Mouse (Mus musculus) lung, postnatal 0 days (tissue): ENCODE data around the gene Polr3gl.

Experiments used
- CTCF ChIP-seq: IDR thresholded peaks from 2 replicates; pipeline ENCODE4 v1.5.1; 2016; ENCODE audit warnings: antibody characterized with exemption, mild to moderate bottlenecking
- EP300 ChIP-seq: IDR thresholded peaks from 2 replicates; pipeline ENCODE4 v1.6.1; 2016; ENCODE audit warnings: antibody characterized with exemption, mild to moderate bottlenecking, control low read depth

DNA sequence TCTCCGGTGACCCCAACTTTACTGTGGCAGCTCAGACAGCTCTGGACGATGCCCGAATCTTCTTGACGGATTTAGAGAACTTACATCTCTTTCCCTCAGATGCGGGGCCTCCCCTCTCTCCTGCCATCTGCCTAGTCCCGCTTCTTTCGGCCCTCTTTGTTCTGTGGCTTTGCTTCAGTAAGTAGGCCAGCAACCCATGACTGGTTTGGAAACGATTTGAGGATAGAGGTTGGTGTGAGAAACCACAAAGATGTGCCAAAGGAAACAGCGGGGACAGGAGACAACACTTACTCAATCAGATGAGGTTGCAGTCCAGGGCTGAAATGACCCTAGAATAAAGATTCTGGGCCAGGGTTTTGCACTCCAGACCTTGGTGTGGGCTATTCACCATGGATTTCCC, 65.5 kb downstream of the Polr3gl start:
- TF ChIP-seq CTCF (no peak), EP300 (no peak)
